Mouse (Mus musculus) thymus, adult 2 months (tissue): ENCODE data around the gene Eva1a. TPM values are rescaled to one million over a fixed set of nuclear protein-coding genes. Genes with fewer than 3 reads are reported as not detected.

Source experiments
- DNase-seq: peaks from one replicate; pipeline ENCODE4 v3.0.0; 2021
- H3K27ac ChIP-seq: fragments of 200-500 bp; 2 replicates; pipeline ENCODE4 v1.5.1; 2012; ENCODE audit warnings: low read length, control low read depth; ENCODE audit not compliant: control insufficient read depth, insufficient read depth
- H3K27me3 ChIP-seq: fragments of 200-500 bp; 2 replicates; pipeline ENCODE4 v1.6.1; 2012; ENCODE audit warnings: mild to moderate bottlenecking, low read length, moderate library complexity, mixed read lengths; ENCODE audit not compliant: control insufficient read depth, insufficient read depth
- H3K36me3 ChIP-seq: fragments of 200-500 bp; 2 replicates; pipeline ENCODE4 v1.6.1; 2012; ENCODE audit warnings: mild to moderate bottlenecking, low read length, moderate library complexity; ENCODE audit not compliant: control insufficient read depth, insufficient read depth
- H3K4me1 ChIP-seq: fragments of 200-500 bp; replicated peaks from 2 replicates; pipeline ENCODE4 v1.6.1; 2012; ENCODE audit warnings: low read length; ENCODE audit not compliant: control insufficient read depth, insufficient read depth
- H3K4me3 ChIP-seq: fragments of 200-500 bp; 2 replicates; pipeline ENCODE4 v1.5.1; 2012; ENCODE audit warnings: mild to moderate bottlenecking, low read length, control low read depth, moderate library complexity; ENCODE audit not compliant: control insufficient read depth, insufficient read depth
- CTCF ChIP-seq: fragments of 200-500 bp; IDR thresholded peaks from 2 replicates; pipeline ENCODE4 v1.5.1; 2012; ENCODE audit warnings: mild to moderate bottlenecking, control low read depth, low read length, moderate library complexity, borderline replicate concordance; ENCODE audit not compliant: control insufficient read depth, poor library complexity, insufficient read depth; ENCODE audit errors: extremely low read depth
- POLR2A ChIP-seq: fragments of 200-500 bp; IDR thresholded peaks from 2 replicates; pipeline ENCODE4 v1.6.1; 2012; ENCODE audit warnings: mild to moderate bottlenecking, low read length, control low read depth, moderate library complexity; ENCODE audit not compliant: control insufficient read depth, poor library complexity, insufficient read depth; ENCODE audit errors: extremely low read depth
- WGBS: fragments of 180-500 bp; shearing (Covaris S2); methylation state at CpG from one replicate; pipeline ENCODE4 v1.1.7; 2018; 5-methylcytosine and 5-hydroxymethylcytosine counted together
- polyA plus RNA-seq: library from polyadenylated mRNA; depleted of rRNA; stranded (reverse); fragments of >200 nt; gene quantifications from 2 replicates; pipeline ENCODE4 v1.2.3, GENCODE M21; 2012

The Eva1a gene
- polyA plus RNA-seq, 1 experiment: 3.1 TPM

DNA sequence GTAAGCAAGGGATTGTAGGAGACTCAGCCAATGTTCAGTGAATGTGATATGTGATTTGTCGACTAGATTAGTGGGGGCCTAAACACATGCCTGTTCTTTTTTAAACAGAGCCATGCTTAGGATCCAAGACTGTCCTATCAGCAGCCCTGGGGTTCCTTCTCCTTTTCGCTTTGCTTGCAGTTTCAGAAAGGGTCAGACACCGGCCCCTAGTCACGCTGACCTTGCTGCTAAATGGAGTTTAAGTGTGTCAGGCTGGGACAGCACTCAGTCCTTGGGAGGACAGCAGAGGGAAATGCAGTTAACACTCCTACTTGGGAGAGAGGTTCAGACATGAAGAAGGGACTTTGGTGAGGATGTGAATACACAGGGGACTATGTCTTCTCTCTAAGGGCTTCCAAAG, 3.7 kb downstream of the Eva1a start:
- H3K4me1 ChIP-seq: no peaks in the 10 kb centered on the region
- H3K27ac ChIP-seq: no peak overlapping the region
- WGBS: 82% methylated on average over 4 of the region's 4 CpGs
- H3K36me3 ChIP-seq: no peaks in the 10 kb centered on the region
- DNase-seq: no peak
- no peaks in the 10 kb centered on the region; the same call in 1 of the 2 replicates for H3K27me3 ChIP-seq
- no peak for TF ChIP-seq POLR2A
- no peak for TF ChIP-seq CTCF
- H3K4me3 ChIP-seq: no peak overlapping the region

GRCm38 (mm10) chr6:82047977-82048376, 7.1 kb downstream of the Eva1a start:
- no peak overlapping the region for H3K4me3 ChIP-seq
- H3K27ac ChIP-seq: no peak overlapping the region
- H3K27me3 ChIP-seq: no peaks in the 10 kb centered on the region
- no peaks in the 10 kb centered on the region for H3K36me3 ChIP-seq
- no peaks in the 10 kb centered on the region for H3K4me1 ChIP-seq
- WGBS: 45% methylated on average over 6 of the region's 6 CpGs
- TF ChIP-seq POLR2A: no peak
- no peak for TF ChIP-seq CTCF
- no peak for DNase-seq

DNA sequence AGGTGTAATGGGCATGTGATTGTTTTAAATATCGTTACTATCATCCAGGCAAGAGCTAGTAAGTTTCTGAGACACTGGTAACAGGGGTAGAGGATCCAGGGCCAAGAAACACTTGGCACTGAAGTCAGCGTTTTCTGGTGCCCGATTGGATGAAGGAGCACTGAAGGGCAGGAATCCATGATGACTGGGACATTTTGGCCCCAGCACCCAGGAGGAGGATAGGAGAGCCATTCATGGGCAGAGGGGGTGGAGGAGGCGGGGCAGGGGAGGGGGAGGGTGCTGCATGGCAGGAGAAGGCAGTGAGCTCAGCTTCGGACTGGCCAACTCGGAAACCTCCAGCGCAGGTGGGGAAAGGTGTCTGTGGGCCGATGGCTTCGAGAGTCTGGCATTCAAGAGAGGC, 9.4 kb downstream of the Eva1a start:
- no peaks in the 10 kb centered on the region for H3K4me1 ChIP-seq
- no peaks in the 10 kb centered on the region for H3K36me3 ChIP-seq
- TF ChIP-seq POLR2A (no peak), CTCF (no peak)
- H3K4me3 ChIP-seq: no peak overlapping the region
- DNase-seq: no peak
- H3K27ac ChIP-seq: no peak overlapping the region
- 91% methylated on average over 9 of the region's 9 CpGs for WGBS
- H3K27me3 ChIP-seq: no peaks in the 10 kb centered on the region

DNA sequence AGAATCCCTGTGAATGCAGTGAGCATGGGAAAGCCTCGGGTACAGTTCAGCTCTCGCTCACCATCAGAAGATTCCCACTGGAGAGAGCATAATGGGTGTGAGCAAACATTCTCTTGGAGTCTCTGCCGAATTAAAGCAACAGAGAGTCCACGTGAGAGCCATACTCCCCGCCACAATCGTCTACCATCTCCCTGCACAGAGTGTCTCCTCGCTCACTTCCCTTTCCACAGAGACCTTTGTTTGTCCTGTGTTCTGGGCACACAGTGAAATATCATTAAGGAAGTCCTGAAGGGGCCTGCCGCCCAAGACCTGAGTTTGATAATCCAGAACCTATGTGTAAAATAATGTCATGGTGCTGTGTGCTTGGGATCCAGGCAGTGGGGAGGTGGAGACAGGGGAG, 10.7 kb downstream of the Eva1a start:
- H3K36me3 ChIP-seq: no peaks in the 10 kb centered on the region
- no peaks in the 10 kb centered on the region for H3K27me3 ChIP-seq
- TF ChIP-seq POLR2A (no peak), CTCF (no peak)
- DNase-seq: no peak
- WGBS: 67% methylated on average over 8 of the region's 8 CpGs
- no peak overlapping the region for H3K27ac ChIP-seq
- H3K4me1 ChIP-seq: no peaks in the 10 kb centered on the region
- no peak overlapping the region for H3K4me3 ChIP-seq

- no peaks in the 10 kb centered on the region for H3K4me1 ChIP-seq
- no peak for DNase-seq
- H3K27me3 ChIP-seq: no peaks in the 10 kb centered on the region
- H3K27ac ChIP-seq: no peak overlapping the region
- no peak overlapping the region for H3K4me3 ChIP-seq
- WGBS: 81% methylated on average over 6 of the region's 6 CpGs
- no peaks in the 10 kb centered on the region for H3K36me3 ChIP-seq
- TF ChIP-seq CTCF (no peak), POLR2A (no peak)
Observed at GRCm38 (mm10) chr6:82052047-82052725, 11.3 kb downstream of the Eva1a start.

- no peak overlapping the region for H3K27ac ChIP-seq
- no peaks in the 10 kb centered on the region for H3K27me3 ChIP-seq
- WGBS: 92% methylated on average over 2 of the region's 2 CpGs
- no peaks in the 10 kb centered on the region for H3K4me1 ChIP-seq
- no peak overlapping the region for H3K4me3 ChIP-seq
- H3K36me3 ChIP-seq: no peaks in the 10 kb centered on the region
- TF ChIP-seq CTCF: no peak
- TF ChIP-seq POLR2A: no peak
- DNase-seq: no peak
Observed at GRCm38 (mm10) chr6:82052726-82053118, 11.9 kb downstream of the Eva1a start.

DNA sequence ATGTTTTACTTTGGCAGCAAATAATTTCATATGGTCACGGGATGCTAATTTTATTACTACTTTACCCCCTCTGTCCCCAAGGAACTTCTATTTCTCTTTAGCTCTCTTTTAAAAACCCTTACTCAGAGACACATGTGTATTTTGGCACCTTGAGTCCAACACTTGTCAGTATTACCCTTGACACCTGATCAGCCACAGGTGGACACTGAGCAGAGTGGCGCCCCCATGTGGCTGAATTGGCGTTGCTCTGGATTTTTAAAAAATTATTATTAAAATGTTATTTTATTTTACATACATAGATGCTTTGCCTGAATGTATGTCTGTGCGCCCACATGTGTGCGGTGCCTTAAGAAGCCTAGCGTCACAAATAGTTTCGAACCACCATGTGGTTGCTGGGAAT, 14.0 kb downstream of the Eva1a start:
- no peaks in the 10 kb centered on the region for H3K4me1 ChIP-seq
- TF ChIP-seq CTCF (no peak), POLR2A (no peak)
- H3K4me3 ChIP-seq: no peak overlapping the region
- H3K27ac ChIP-seq: no peak overlapping the region
- no peaks in the 10 kb centered on the region for H3K27me3 ChIP-seq
- 85% methylated on average over 7 of the region's 7 CpGs for WGBS
- DNase-seq: no peak
- no peaks in the 10 kb centered on the region for H3K36me3 ChIP-seq
